Mouse (Mus musculus) ES-E14 (cell line): Measurements from ENCODE around the gene Hsd17b14.

Experiments
- CHD2 ChIP-seq: IDR thresholded peaks from 2 replicates; pipeline ENCODE4 v1.6.1; 2014; ENCODE audit warnings: mild to moderate bottlenecking, low read depth, low read length, inconsistent platforms
- HCFC1 ChIP-seq: IDR thresholded peaks from 2 replicates; pipeline ENCODE4 v1.6.1; 2012; ENCODE audit warnings: low read length, inconsistent platforms, borderline replicate concordance; ENCODE audit not compliant: insufficient read depth
- MAFK ChIP-seq: IDR thresholded peaks from 2 replicates; pipeline ENCODE4 v1.6.1; 2014; ENCODE audit warnings: mild to moderate bottlenecking, low read depth, low read length, inconsistent platforms; ENCODE audit not compliant: insufficient read depth
- ZC3H11A ChIP-seq: IDR thresholded peaks from 2 replicates; pipeline ENCODE4 v1.6.1; 2012; ENCODE audit warnings: low read depth, mild to moderate bottlenecking, inconsistent platforms, low read length, borderline replicate concordance
- ZNF384 ChIP-seq: IDR thresholded peaks from 2 replicates; pipeline ENCODE4 v1.6.1; 2012; ENCODE audit warnings: low read depth, low read length, inconsistent platforms

DNA sequence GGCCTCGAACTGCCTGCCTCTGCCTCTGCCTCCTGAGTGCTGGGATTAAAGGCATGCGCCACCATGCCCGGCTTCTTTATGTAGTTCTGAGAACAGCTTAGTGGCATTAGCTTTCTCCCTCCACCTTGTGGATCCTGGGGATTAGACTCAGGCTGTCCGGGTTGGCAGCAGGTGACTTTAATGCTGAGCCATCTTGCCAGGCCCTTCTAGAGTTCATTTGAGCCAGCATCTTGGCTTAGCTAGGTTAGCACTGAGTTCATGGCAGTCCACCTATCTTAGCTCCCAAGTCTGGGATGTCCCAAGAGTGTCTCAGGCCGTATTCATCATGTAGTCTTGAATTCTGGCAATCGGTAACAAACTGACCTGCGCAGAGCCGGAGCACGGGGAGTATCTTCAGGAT, 10.8 kb downstream of the Hsd17b14 start:
- TF ChIP-seq MAFK (no peak), HCFC1 (no peak), ZC3H11A (no peak), ZNF384 (no peak), CHD2 (no peak)
